Mouse (Mus musculus): ENCODE results near the gene Dpt. TPM values are rescaled to one million over a fixed set of nuclear protein-coding genes. Genes with fewer than 3 reads are reported as not detected.
"Not testable (repeated sequence)": the region's sequence is repeated elsewhere in the genome, so short reads cannot be mapped to it uniquely, and the experiment has no call there.

Gene Dpt
- polyA plus RNA-seq, 1 experiment from 2014 or later: 8.3 TPM

GRCm38 (mm10) chr1:164817331-164817730, 20.9 kb downstream of the Dpt start:
- no peak for DNase-seq (ENCODE audit: low spot score)

GRCm38 (mm10) chr1:164821307-164821706, 24.9 kb downstream of the Dpt start:
- DNase-seq (ENCODE audit: low spot score): no peak

DNA sequence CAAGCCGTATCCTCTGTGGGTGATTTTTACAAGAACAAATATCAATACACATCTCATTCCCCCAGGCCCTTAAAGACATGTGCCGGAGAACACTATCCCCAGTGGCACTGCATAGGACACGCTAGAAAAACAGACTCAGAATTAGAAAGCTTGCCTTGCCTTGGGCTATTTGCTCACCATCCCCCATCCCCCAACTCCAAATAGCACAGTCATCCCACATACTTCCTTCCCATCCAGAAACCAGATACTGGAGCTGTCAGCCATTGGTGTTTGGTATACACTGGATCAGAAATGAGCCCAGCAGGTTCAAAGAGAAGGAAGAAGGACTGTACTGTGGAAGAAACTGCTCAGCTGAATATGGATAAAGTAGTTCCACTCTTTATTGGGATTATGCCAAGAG, 25.4 kb downstream of the Dpt start:
- DNase-seq (ENCODE audit: low spot score): no peak

DNA sequence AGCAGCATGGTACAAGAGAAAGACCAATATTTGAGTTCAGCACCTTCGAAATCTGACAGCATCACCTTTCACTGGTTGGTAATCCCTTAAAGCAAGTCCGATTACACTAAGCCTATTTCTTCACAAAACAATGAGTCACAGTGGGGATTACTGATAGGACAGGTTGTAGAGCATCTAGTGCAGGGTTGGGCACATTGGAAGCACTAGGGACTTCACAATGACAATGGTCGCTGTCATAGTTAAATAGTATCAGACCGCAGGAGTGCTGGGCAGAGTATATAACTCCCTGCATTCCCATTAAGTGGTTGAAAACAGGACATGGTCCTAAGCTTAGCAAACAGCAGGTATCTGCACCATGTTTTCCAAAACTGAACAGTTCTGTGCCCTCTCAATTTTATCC, 25.8 kb downstream of the Dpt start:
- DNase-seq (ENCODE audit: low spot score): no peak

- no peak for DNase-seq (ENCODE audit: low spot score)
Observed at GRCm38 (mm10) chr1:164824896-164825295, 28.5 kb downstream of the Dpt start.

DNA sequence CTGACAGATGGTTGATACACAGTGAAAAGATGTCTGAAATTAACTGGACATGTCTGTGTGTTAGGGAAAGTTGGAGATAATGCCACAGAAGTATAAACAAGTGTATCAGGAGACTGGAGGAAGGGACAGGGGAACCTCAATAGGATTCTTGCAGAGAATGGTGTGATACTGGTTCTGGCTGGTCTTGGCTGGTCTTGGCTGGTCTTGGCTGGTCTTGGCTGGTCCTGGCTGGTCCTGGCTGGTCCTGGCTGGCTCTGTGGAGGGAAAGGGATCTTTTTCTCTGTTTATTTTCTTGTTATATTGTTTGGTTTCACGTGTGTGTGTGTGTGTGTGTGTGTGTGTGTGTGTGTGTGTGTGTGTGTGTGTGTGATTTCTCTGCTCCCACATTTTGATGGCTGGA, 33.4 kb downstream of the Dpt start:
- no peak for DNase-seq (ENCODE audit: low spot score)

DNA sequence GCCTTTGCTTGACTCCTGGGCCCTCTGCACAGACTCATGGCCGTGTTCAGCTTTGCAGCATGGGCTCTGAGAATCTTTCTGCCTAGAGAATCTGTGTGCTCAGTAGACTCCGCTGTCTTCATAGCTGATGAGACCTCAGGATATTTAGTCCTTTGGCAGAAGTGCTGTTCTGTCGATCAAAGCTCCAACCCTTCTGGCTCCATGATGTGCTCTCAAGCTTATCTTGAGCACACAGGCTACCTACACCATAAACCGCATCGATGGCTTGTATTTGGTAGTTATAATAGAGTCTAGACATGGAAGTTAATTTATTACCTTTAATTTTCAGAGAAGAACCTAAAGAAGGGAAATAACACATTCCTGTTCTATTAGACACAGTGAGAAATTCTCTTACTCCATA, 36.0 kb downstream of the Dpt start:
- no peak for DNase-seq (ENCODE audit: low spot score)

DNA sequence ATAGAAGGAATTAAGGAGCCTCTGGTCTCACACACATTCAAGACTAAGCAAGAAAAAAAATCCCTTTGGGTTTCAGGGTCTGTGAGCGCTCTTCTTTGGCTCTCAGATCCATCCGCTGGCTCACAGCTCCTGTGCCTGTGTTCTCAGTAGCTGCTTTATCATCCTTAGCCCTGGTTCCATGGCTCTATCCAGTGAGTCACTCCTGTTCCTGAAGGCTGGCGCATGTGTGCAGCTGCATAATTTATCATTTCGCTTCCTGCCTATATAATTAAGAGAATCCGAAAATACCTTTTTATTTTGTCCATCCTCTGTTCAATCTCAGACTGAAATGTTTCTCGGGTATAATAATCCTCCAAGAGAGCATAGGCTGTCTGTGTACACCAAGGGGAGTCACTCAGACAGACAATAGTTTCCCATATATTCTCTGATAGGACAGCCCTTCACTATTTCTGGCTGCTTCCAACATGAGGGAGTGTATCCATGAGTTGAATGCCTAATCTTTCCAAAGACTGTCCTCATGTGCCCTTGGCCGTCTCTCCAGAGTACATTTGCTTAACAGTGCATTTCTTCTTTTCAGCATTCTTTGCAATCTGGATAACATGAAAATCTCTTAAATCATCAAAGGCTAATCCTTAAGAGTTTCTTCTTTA, 52.3 kb downstream of the Dpt start:
- no peak for DNase-seq (ENCODE audit: low spot score)

- not testable (repeated sequence) for DNase-seq (ENCODE audit: low spot score)
Observed at GRCm38 (mm10) chr1:164855700-164856099, 59.3 kb downstream of the Dpt start.

DNA sequence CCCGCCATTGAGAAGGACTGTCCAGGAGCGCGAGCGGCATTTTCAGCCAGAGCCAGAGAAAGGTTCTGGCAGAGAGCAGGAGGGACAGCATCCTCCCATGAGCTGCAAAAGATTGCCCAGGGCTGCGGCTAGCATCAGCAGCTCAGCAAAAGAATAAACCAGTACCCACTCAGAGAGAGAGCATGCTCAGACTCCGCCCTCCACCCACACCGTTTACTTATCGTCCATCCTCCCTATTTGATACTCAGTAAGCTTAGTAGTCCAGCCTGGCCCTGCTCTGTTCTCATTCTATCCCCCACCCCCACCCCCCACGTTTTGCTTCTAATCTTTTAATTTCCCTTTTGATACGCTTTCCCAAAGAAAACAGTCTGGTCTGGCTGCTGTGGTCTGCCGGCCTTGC, 63.5 kb downstream of the Dpt start:
- no peak for DNase-seq (ENCODE audit: low spot score)

DNA sequence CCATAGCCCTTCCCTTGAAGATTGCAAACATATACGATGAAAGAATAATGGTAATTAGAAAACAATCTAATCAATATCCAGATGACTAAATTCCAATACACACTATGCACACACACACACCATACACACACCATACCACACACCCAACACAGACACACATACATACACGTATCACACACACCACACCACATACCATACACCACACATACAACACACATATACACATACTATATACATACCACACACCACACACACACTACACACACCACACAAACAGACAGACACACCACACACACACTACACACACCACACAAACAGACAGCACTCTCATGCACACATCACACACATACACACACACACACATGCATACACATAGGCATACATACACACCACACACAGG, 64.3 kb downstream of the Dpt start:
- no peak for DNase-seq (ENCODE audit: low spot score)

GRCm38 (mm10) chr1:164861501-164861900, 65.1 kb downstream of the Dpt start:
- no peak for DNase-seq (ENCODE audit: low spot score)

DNA sequence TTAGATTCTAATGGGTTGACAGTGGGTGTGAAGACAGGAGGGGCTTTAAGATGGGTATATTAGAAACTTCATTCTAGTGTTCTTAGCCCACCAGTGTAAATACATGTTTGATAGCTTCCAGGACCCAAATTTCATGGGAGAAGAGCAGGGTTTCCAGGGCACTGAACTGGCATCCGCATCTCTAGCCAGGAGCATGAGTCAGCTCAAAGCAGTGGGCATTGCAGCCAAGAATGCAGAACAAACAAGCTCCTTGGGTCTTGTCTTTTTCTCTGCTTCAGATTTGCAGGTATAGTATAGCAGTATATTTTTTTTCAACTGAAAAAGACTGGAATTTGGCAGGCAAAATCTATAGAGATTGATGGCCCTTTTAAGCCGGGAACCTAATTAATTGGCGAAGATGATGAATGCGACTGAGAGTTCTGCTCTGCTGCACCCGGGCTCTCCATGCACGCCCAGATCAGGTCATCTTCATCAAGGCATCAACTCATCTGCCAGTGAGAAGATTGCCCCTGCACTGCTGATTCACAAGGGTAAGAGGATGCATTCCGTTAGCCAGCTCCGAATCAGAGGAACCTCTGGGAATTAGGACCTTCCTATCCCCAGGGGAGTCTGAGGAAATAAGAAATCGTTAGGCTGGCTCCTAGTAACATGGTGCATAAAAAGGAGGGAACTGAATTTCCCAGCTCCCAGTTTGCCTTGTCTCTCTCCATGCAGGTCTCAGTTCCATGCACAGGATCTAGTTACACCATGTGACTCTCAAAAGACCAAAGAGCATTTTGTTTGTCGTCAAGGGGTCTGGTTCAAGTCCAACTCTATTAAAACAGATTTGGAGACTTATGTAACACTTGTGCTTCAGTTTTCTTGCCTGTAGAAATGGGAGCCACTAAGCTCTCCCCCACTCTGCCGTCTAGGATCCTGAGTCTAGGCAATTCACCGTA, 66.8 kb downstream of the Dpt start:
- no peak for DNase-seq (ENCODE audit: low spot score)

DNA sequence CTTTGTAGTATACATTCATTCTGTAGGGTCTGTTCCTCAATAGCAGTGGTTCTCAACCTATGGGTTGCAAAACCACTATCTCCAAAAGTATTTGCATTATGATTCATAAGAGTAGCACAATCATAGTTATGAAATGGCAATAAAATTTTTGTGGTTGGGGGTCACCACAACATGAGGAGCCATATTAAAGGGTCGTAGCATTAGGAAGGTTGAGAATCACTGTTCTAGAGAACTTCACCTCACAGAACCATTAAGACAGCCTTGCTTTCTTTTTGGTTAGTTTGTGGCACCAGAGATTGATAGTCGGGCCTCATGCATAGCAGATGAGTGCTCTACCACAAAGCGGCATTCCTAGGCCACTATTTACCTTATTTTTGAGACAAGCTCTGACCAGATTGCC, 68.2 kb downstream of the Dpt start:
- no peak for DNase-seq (ENCODE audit: low spot score)

DNA sequence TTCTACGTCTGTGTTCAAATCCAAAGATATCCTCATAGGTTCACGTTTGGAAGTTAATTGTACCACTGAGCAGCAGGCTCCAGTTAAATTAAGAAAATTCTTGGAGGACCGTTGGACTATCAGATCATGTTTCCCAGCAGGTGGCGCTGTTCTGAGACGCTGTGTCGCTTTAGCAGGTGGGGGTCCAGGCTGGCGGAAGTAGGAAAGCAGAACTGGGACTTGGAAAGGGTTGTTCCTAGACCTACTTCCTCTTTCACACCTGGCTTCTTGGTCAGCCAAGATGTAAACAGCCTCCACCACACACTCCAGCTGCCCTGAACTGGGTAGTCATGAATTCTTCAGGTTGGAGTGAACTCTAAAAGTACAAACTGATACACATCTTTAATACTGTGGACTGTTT, 74.2 kb downstream of the Dpt start:
- peak; percentile 51 for DNase-seq (ENCODE audit: low spot score)

Other genes with a start within 250 kb of the Dpt start
- 26.4 and 28.4 TPM in 2 replicates for gene Xcl1, start 138.9 kb downstream of the Dpt start, polyA plus RNA-seq (2015; fragmentation: Nextera tagmentation; extraction: Ambion mirVana)

Data from thymus, postnatal 0 days (tissue).